Mouse (Mus musculus) spleen, adult 2 months (tissue): ENCODE measurements around the gene Ldlrad3.

ENCODE experiments used
- CTCF ChIP-seq: fragments of 200-500 bp; IDR thresholded peaks from 2 replicates; pipeline ENCODE4 v1.5.1; 2011; ENCODE audit warnings: mild to moderate bottlenecking, inconsistent platforms; ENCODE audit not compliant: insufficient read depth, insufficient read length, insufficient replicate concordance; ENCODE audit errors: extremely low read depth
- POLR2A ChIP-seq: fragments of 200-500 bp; IDR thresholded peaks from 2 replicates; pipeline ENCODE4 v1.6.1; 2011; ENCODE audit warnings: low read depth, low read length, inconsistent platforms

DNA sequence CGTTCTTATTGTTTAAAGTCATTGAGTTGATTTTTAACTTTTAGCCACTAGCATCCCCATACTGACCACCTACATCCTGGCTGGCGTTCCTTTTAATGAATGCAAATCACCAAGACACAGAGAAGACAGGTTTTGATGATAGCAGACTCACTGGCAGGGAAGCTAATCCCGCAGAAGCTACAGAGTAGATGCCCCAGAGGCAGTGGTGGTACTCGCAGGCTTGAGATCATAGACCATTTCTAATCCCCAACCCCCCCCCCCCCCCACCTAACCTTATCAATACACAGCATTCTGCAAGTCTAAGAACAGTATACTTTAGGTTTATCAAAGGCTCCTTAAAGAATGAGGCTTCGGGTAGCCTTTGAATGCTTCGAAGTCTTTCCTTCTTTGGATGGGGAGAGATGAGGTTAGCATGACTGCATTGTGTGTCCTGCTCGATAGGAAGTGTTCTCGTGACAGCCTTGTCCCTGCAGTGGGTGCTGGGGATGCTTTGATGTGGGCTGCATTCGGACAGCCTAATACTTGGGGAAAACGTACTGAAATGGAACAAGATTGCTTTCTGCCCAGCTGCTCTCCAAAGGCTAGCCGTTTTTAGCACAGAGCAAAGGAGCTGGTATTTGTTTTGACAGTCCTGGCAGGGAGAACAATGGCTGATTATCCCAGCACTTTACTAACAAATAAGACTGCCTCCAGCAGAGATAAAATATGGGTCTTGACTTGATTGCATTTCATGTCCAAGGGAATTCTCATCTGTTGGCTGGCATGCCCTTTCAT is 37.4 kb upstream of the Ldlrad3 start:
- TF ChIP-seq CTCF (no peak), POLR2A (no peak)
